Mouse (Mus musculus) lung, postnatal 0 days (tissue): ENCODE results near the gene Phxr2. TPM values are rescaled to one million over a fixed set of nuclear protein-coding genes. Genes with fewer than 3 reads are reported as not detected.

ENCODE experiments used
- ATAC-seq: fragments of 200-750 bp; cut with Nextera tagmentation; 2 replicates; pipeline ENCODE4 v1.8.0; 2017; ENCODE audit warnings: moderate library complexity
- DNase-seq: peaks from one replicate; pipeline ENCODE4 v3.0.0-alpha.2; 2016; ENCODE audit warnings: low spot score
- H3K27ac ChIP-seq: fragments of 300-500 bp; sonication (generic); 2 replicates; pipeline ENCODE4 v1.5.1; 2014; ENCODE audit warnings: antibody characterized with exemption, mild to moderate bottlenecking, low read length, mixed read lengths
- H3K27me3 ChIP-seq: fragments of 300-500 bp; sonication (generic); replicated peaks from 2 replicates; pipeline ENCODE4 v1.6.1; 2014; ENCODE audit warnings: low read length, mixed read lengths; ENCODE audit not compliant: insufficient read depth
- H3K36me3 ChIP-seq: fragments of 300-500 bp; sonication (generic); 2 replicates; pipeline ENCODE4 v1.6.1; 2014; ENCODE audit warnings: low read length, mixed read lengths; ENCODE audit not compliant: insufficient read depth
- H3K4me1 ChIP-seq: fragments of 300-500 bp; sonication (generic); 2 replicates; pipeline ENCODE4 v1.6.1; 2014; ENCODE audit warnings: antibody characterized with exemption, low read depth, low read length, mixed read lengths; ENCODE audit not compliant: insufficient read depth
- H3K4me2 ChIP-seq: fragments of 300-500 bp; sonication (generic); replicated peaks from 2 replicates; pipeline ENCODE4 v1.6.1; 2014; ENCODE audit warnings: low read depth, mild to moderate bottlenecking, low read length, moderate library complexity, mixed read lengths
- H3K4me3 ChIP-seq: fragments of 300-500 bp; sonication (generic); 2 replicates; pipeline ENCODE4 v1.5.1; 2014; ENCODE audit warnings: low read depth, low read length
- H3K9ac ChIP-seq: fragments of 300-500 bp; sonication (generic); replicated peaks from 2 replicates; pipeline ENCODE4 v1.6.1; 2014; ENCODE audit warnings: low read depth, mild to moderate bottlenecking
- H3K9me3 ChIP-seq: fragments of 300-500 bp; sonication (generic); 2 replicates; pipeline ENCODE4 v1.6.1; 2016; ENCODE audit warnings: low read length, mixed read lengths
- CTCF ChIP-seq: IDR thresholded peaks from 2 replicates; pipeline ENCODE4 v1.5.1; 2016; ENCODE audit warnings: antibody characterized with exemption, mild to moderate bottlenecking
- EP300 ChIP-seq: IDR thresholded peaks from 2 replicates; pipeline ENCODE4 v1.6.1; 2016; ENCODE audit warnings: antibody characterized with exemption, mild to moderate bottlenecking, control low read depth
- WGBS: fragments of 180-500 bp; shearing (Covaris S2); extraction: QIAGEN DNeasy Blood & Tissue Kit; methylation state at CpG from one replicate; pipeline ENCODE4 v1.1.7; 2014; 5-methylcytosine and 5-hydroxymethylcytosine counted together
- polyA plus RNA-seq: library from polyadenylated mRNA; unstranded; fragments of >200 nt; fragmentation: Nextera tagmentation; extraction: Ambion mirVana; gene quantifications from 2 replicates; pipeline ENCODE4 v1.2.1, GENCODE M21; 2015

Phxr2 gene
- polyA plus RNA-seq, 1 experiment from 2014 or later: not detected

DNA sequence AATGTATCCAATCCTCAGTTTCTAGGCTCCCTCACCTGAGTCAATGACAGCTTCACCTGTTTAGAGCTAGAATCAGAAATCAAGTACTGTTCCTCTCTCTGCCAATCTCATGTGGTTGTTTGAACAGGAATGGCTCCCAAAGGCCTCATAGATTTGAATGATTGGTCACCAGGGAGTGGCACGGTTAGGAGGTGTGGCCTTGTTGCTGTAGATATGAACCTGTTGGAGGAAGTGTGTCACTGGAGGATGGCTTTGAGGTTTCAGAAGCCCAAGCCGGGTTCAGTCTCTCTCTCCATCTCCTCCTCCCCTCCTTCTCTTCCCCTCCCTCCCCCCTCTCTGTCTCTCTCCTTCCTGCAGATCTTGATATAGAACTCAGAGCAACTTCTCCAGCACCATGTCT lies 47.5 kb downstream of the Phxr2 start:
- WGBS: 67% methylated on average over 2 of the region's 2 CpGs
- no peak for TF ChIP-seq EP300
- no peak for TF ChIP-seq CTCF
- H3K27me3 ChIP-seq: no peaks in the 10 kb centered on the region; the same call in 1 of the 2 replicates

DNA sequence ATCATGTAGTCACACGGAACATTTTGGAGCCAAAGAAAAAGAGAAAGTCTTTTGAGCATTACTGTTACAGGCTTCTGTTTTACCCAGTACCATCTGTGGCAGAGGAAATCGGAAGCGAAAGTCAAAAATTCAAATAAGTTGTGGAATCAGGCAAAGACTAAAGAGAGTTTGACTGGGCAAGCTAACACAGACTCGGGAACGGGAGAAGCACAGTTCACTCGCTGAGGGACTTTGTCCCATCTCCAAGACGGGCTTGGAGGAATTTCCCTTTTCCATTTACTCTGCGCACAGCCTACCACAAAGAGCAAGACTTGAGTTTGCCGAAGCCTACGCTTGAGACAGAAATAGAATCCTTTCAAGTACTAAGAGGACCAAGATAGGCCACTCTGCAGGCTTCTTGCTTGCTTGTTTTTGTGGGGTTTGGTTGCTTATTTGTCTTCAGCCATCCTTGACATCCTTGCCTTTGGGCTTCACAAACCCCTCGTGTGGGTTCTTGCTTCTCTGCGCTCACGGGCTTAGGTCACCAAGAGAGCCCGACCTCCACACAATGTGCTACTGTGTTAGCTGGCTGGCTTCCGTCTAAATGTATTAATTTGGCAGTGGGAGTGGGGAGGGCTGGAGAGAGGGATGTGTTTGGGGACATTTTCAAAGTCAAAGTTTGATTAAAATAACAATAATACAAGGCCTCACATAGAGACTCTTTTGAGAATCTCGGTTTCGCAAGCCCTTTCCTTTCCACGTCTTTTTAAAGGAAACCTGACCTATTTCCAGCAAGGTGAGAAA lies 49.8 kb downstream of the Phxr2 start:
- 74% methylated on average over 18 of the region's 18 CpGs for WGBS
- H3K9me3 ChIP-seq: no peaks in the 10 kb centered on the region
- no peak overlapping the region for H3K4me3 ChIP-seq
- no peak overlapping the region for H3K27ac ChIP-seq
- H3K4me2 ChIP-seq: no peak overlapping the region
- H3K4me1 ChIP-seq: no peaks in the 10 kb centered on the region
- no peaks in the 10 kb centered on the region; the same call in 1 of the 2 replicates for H3K27me3 ChIP-seq
- no peak for DNase-seq
- H3K9ac ChIP-seq: no peak overlapping the region
- TF ChIP-seq EP300 (no peak), CTCF (no peak)
- no peaks in the 10 kb centered on the region for H3K36me3 ChIP-seq
- ATAC-seq: no peak

More for the DNA sequence above, 47.5 kb downstream of the Phxr2 start:
- Histone ChIP-seq H3K36me3 (no peaks in the 10 kb centered on the region), H3K4me1 (no peaks in the 10 kb centered on the region), H3K4me3 (no peak overlapping the region), H3K9ac (no peak overlapping the region), H3K9me3 (no peaks in the 10 kb centered on the region), H3K4me2 (no peak overlapping the region), H3K27ac (no peak overlapping the region)
- no peak for DNase-seq
- ATAC-seq: no peak

Other genes with a start within 250 kb of the Phxr2 start
- 277 and 282 TPM in 2 replicates for gene Atp2b1, start 211.9 kb downstream of the Phxr2 start, polyA plus RNA-seq
- 6.1 and 6.2 TPM in 2 replicates for gene Poc1b, start 19.3 kb downstream of the Phxr2 start, polyA plus RNA-seq
- 8.0 and 8.9 TPM in 2 replicates for gene Galnt4, start 18.2 kb downstream of the Phxr2 start, polyA plus RNA-seq
- 49.7 and 63.2 TPM in 2 replicates for gene Dusp6, start 136.9 kb upstream of the Phxr2 start, polyA plus RNA-seq